Mouse (Mus musculus) midbrain, postnatal 0 days (tissue): Measurements from ENCODE around the gene Gpr4. TPM values are rescaled to one million over a fixed set of nuclear protein-coding genes. Genes with fewer than 3 reads are reported as not detected.

ENCODE experiments used
- ATAC-seq: fragments of 200-750 bp; cut with Nextera tagmentation; 2 replicates; pipeline ENCODE4 v1.8.0; 2017; ENCODE audit warnings: moderate number of reproducible peaks, mild to moderate bottlenecking, moderate TSS enrichment, moderate library complexity; ENCODE audit not compliant: low FRiP score
- DNase-seq: peaks from one replicate; pipeline ENCODE4 v3.0.0-alpha.2; 2015; ENCODE audit warnings: low spot score
- H3K27ac ChIP-seq: fragments of 300-500 bp; sonication (generic); 2 replicates; pipeline ENCODE4 v1.5.1; 2014; ENCODE audit warnings: low read depth, mild to moderate bottlenecking, low read length, mixed read lengths
- H3K27me3 ChIP-seq: fragments of 300-500 bp; sonication (generic); 2 replicates; pipeline ENCODE4 v1.6.1; 2014; ENCODE audit warnings: low read length, control low read depth, mixed read lengths; ENCODE audit not compliant: insufficient read depth
- H3K36me3 ChIP-seq: fragments of 300-500 bp; sonication (generic); 2 replicates; pipeline ENCODE4 v1.6.1; 2014; ENCODE audit warnings: low read length, control low read depth, mixed read lengths; ENCODE audit not compliant: insufficient read depth
- H3K4me1 ChIP-seq: fragments of 300-500 bp; sonication (generic); 2 replicates; pipeline ENCODE4 v1.6.1; 2014; ENCODE audit warnings: mild to moderate bottlenecking, control low read depth, antibody characterized with exemption, low read length, mixed read lengths; ENCODE audit not compliant: insufficient read depth
- H3K4me2 ChIP-seq: fragments of 300-500 bp; sonication (generic); 2 replicates; pipeline ENCODE4 v1.6.1; 2014; ENCODE audit warnings: low read depth, mild to moderate bottlenecking, low read length, mixed read lengths; ENCODE audit not compliant: poor library complexity, severe bottlenecking
- H3K4me3 ChIP-seq: fragments of 300-500 bp; sonication (generic); 2 replicates; pipeline ENCODE4 v1.5.1; 2014; ENCODE audit warnings: low read depth, mild to moderate bottlenecking, low read length, moderate library complexity
- H3K9ac ChIP-seq: fragments of 300-500 bp; sonication (generic); replicated peaks from 2 replicates; pipeline ENCODE4 v1.6.1; 2014; ENCODE audit warnings: mild to moderate bottlenecking, low read length, moderate library complexity, mixed read lengths; ENCODE audit not compliant: poor library complexity, severe bottlenecking
- H3K9me3 ChIP-seq: fragments of 300-500 bp; sonication (generic); 2 replicates; pipeline ENCODE4 v1.6.1; 2016; ENCODE audit warnings: low read length, control low read depth
- CTCF ChIP-seq: IDR thresholded peaks from 2 replicates; pipeline ENCODE4 v1.5.1; 2016; ENCODE audit warnings: antibody characterized with exemption, mild to moderate bottlenecking
- WGBS: fragments of 180-500 bp; shearing (Covaris S2); extraction: QIAGEN DNeasy Blood & Tissue Kit; methylation state at CpG from one replicate; pipeline ENCODE4 v1.1.7; 2014; 5-methylcytosine and 5-hydroxymethylcytosine counted together
- microRNA counts: library from miRNA; unstranded; fragments of <30 nt; microRNA quantifications from one replicate; lab custom pipeline; 2015
- microRNA-seq: library from miRNA; unstranded; fragments of <30 nt; microRNA quantifications from one replicate; pipeline ENCODE4, GENCODE M21; 2016; ENCODE audit warnings: borderline number of aligned reads
- polyA plus RNA-seq: library from polyadenylated mRNA; unstranded; fragments of >200 nt; fragmentation: Nextera tagmentation; extraction: Ambion mirVana; gene quantifications from 2 replicates; pipeline ENCODE4 v1.2.1, GENCODE M21; 2015
- total RNA-seq: library from RNA; depleted of rRNA; stranded (reverse); fragments of >200 nt; gene quantifications from 2 replicates; pipeline ENCODE4 v1.2.3, GENCODE M21; 2014; rRNA removed

The Gpr4 gene
- total and polyA plus RNA-seq, 2 experiments from 2014 or later = 4.7 to 6.2 TPM

DNA sequence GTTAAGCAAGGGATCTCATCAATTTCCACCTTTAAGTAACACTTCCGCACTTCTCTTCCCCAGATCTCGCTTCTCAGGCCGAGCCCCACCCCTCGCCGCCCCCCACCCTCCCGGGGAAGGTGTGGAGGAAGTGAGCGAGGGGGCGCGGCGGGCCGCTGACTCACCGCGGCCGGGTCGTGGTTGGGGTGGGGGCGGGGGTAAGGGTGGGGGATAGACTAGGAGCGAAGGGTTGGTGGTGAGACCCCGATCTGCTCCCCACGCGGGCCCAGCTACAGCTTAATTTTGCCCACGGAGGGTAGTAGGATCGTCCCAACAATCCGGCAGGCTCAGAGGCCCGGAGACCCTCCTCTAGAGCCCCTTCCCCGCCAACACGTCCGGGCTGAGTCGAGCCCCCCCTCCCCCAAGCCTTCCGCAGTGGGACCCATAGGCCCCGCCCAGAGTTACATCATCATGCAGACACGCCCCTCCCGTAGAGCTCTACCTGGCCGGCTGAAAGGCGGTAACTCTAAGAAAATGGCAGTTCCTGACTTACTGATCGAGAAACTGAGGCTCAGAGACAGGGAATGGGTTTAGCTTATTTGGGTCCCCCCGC is 59.9 kb downstream of the Gpr4 start:
- peak; percentile 66 for DNase-seq
- H3K36me3 ChIP-seq = no peaks in the 10 kb centered on the region
- H3K4me2 ChIP-seq = peak overlapping the region; percentile 88
- no peak for TF ChIP-seq CTCF
- H3K9me3 ChIP-seq = no peaks in the 10 kb centered on the region
- WGBS = under 1% methylated on average over 35 of the region's 36 CpGs
- H3K4me1 ChIP-seq = peaks cover 4% of the 10 kb centered on the region; the same call in 1 of the 2 replicates
- peak; percentile 60 for ATAC-seq
- H3K4me3 ChIP-seq = peak overlapping the region; percentile 88
- peak overlapping the region; percentile 77 for H3K9ac ChIP-seq
- peak overlapping the region; percentile 75 for H3K27ac ChIP-seq
- no peaks in the 10 kb centered on the region; the same call in 1 of the 2 replicates for H3K27me3 ChIP-seq

MicroRNA genes within 50 kb of the gene (microRNA counts, 519-probe panel; counts per million panel counts)
- microRNA mmu-miR-330 (lab: Ali Mortazavi, UCI) = 1,396 counts per million, percentile 61 among the panel's probes with 10 or more counts

Small RNA genes lying within 50 kb of the gene (microRNA-seq; reads per million reads assigned to microRNA genes)
- 975 reads per million, percentile 74 among the genes with 10 or more reads in this experiment for gene Mir330

Other genes starting within 250 kb of the Gpr4 start
- 1.7 and 3.7 TPM in 2 replicates for gene Nanos2, start 225.1 kb upstream of the Gpr4 start, total RNA-seq
- 0.59 and 1.3 TPM in 2 replicates for gene Nanos2, start 225.1 kb upstream of the Gpr4 start, polyA plus RNA-seq
- 16.0 and 21.2 TPM in 2 replicates for gene Mypop, start 221.3 kb upstream of the Gpr4 start, total RNA-seq
- 4.7 and 5.0 TPM in 2 replicates for gene Mypop, start 221.3 kb upstream of the Gpr4 start, polyA plus RNA-seq
- 115 and 133 TPM in 2 replicates for gene Irf2bp1, start 208.5 kb upstream of the Gpr4 start, total RNA-seq
- gene Irf2bp1, start 208.5 kb upstream of the Gpr4 start, polyA plus RNA-seq = 25.6 and 26.1 TPM in 2 replicates
- not detected in 2 replicates for gene Foxa3, start 189.0 kb upstream of the Gpr4 start, total RNA-seq
- gene Foxa3, start 189.0 kb upstream of the Gpr4 start, polyA plus RNA-seq = not detected in 2 replicates
- gene Sympk, start 188.2 kb upstream of the Gpr4 start, total RNA-seq = 73.5 and 74.2 TPM in 2 replicates
- gene Sympk, start 188.2 kb upstream of the Gpr4 start, polyA plus RNA-seq = 19.5 and 19.7 TPM in 2 replicates
- gene Rsph6a, start 157.8 kb upstream of the Gpr4 start, total RNA-seq = not detected in 2 replicates
- gene Rsph6a, start 157.8 kb upstream of the Gpr4 start, polyA plus RNA-seq = 0.57 and 0.75 TPM in 2 replicates
- gene Dmwd, start 136.3 kb upstream of the Gpr4 start, total RNA-seq = 134 and 136 TPM in 2 replicates
- gene Dmwd, start 136.3 kb upstream of the Gpr4 start, polyA plus RNA-seq = 33.1 and 35.4 TPM in 2 replicates
- 12.3 and 32.1 TPM in 2 replicates for gene Dmpk, start 128.7 kb upstream of the Gpr4 start, total RNA-seq
- 4.0 and 5.1 TPM in 2 replicates for gene Dmpk, start 128.7 kb upstream of the Gpr4 start, polyA plus RNA-seq
- gene Six5, start 117.9 kb upstream of the Gpr4 start, total RNA-seq = 5.4 and 8.2 TPM in 2 replicates
- gene Six5, start 117.9 kb upstream of the Gpr4 start, polyA plus RNA-seq = 1.2 and 1.4 TPM in 2 replicates
- 9.4 and 9.6 TPM in 2 replicates for gene Gm4969, start 94.2 kb upstream of the Gpr4 start, total RNA-seq
- 12.7 and 12.9 TPM in 2 replicates for gene Gm4969, start 94.2 kb upstream of the Gpr4 start, polyA plus RNA-seq
- gene Fbxo46, start 92.7 kb upstream of the Gpr4 start, total RNA-seq = 19.8 and 20.6 TPM in 2 replicates
- 9.9 and 11.6 TPM in 2 replicates for gene Fbxo46, start 92.7 kb upstream of the Gpr4 start, polyA plus RNA-seq
- gene Qpctl, start 63.2 kb upstream of the Gpr4 start, total RNA-seq = 17.3 and 17.8 TPM in 2 replicates
- gene Qpctl, start 63.2 kb upstream of the Gpr4 start, polyA plus RNA-seq = 30.2 and 32.5 TPM in 2 replicates
- 31.4 and 36.7 TPM in 2 replicates for gene Snrpd2, start 62.8 kb upstream of the Gpr4 start, total RNA-seq
- gene Snrpd2, start 62.8 kb upstream of the Gpr4 start, polyA plus RNA-seq = 115 and 116 TPM in 2 replicates
- 2.3 and 7.4 TPM in 2 replicates for gene Gipr, start 46.4 kb upstream of the Gpr4 start, total RNA-seq
- 1.7 and 2.3 TPM in 2 replicates for gene Gipr, start 46.4 kb upstream of the Gpr4 start, polyA plus RNA-seq
- gene Eml2, start 36.1 kb upstream of the Gpr4 start, total RNA-seq = 83.7 and 89.0 TPM in 2 replicates
- 13.1 and 13.4 TPM in 2 replicates for gene Eml2, start 36.1 kb upstream of the Gpr4 start, polyA plus RNA-seq
- gene Opa3, start 15.8 kb downstream of the Gpr4 start, total RNA-seq = 34.8 and 40.1 TPM in 2 replicates
- gene Opa3, start 15.8 kb downstream of the Gpr4 start, polyA plus RNA-seq = 33.4 and 33.9 TPM in 2 replicates
- 50.9 and 56.9 TPM in 2 replicates for gene Vasp, start 59.3 kb downstream of the Gpr4 start, total RNA-seq
- 31.4 and 32.3 TPM in 2 replicates for gene Vasp, start 59.3 kb downstream of the Gpr4 start, polyA plus RNA-seq
- 1.8 and 2.2 TPM in 2 replicates for gene Ppm1n, start 67.5 kb downstream of the Gpr4 start, total RNA-seq
- gene Ppm1n, start 67.5 kb downstream of the Gpr4 start, polyA plus RNA-seq = 1.2 and 1.4 TPM in 2 replicates
- 160 and 172 TPM in 2 replicates for gene Rtn2, start 70.1 kb downstream of the Gpr4 start, total RNA-seq
- gene Rtn2, start 70.1 kb downstream of the Gpr4 start, polyA plus RNA-seq = 104 and 107 TPM in 2 replicates
- 0.38 and 0.66 TPM in 2 replicates for gene Fosb, start 97.5 kb downstream of the Gpr4 start, total RNA-seq
- 0.10 and 0.11 TPM in 2 replicates for gene Fosb, start 97.5 kb downstream of the Gpr4 start, polyA plus RNA-seq
- gene Ercc1, start 132.2 kb downstream of the Gpr4 start, total RNA-seq = 50.3 and 71.4 TPM in 2 replicates
- gene Ercc1, start 132.2 kb downstream of the Gpr4 start, polyA plus RNA-seq = 67.7 and 71.0 TPM in 2 replicates
- gene Cd3eap, start 146.9 kb downstream of the Gpr4 start, total RNA-seq = 8.7 and 14.0 TPM in 2 replicates
- gene Cd3eap, start 146.9 kb downstream of the Gpr4 start, polyA plus RNA-seq = 21.5 and 21.6 TPM in 2 replicates
- gene Ppp1r13l, start 147.2 kb downstream of the Gpr4 start, total RNA-seq = 0.52 and 1.0 TPM in 2 replicates
- 1.5 and 2.0 TPM in 2 replicates for gene Ppp1r13l, start 147.2 kb downstream of the Gpr4 start, polyA plus RNA-seq
- 63.0 and 68.3 TPM in 2 replicates for gene Ercc2, start 169.5 kb downstream of the Gpr4 start, total RNA-seq
- gene Ercc2, start 169.5 kb downstream of the Gpr4 start, polyA plus RNA-seq = 22.9 and 26.6 TPM in 2 replicates
- gene Klc3, start 191.6 kb downstream of the Gpr4 start, total RNA-seq = 1.2 and 1.9 TPM in 2 replicates
- gene Klc3, start 191.6 kb downstream of the Gpr4 start, polyA plus RNA-seq = 1.2 and 1.4 TPM in 2 replicates
- gene Ckm, start 192.2 kb downstream of the Gpr4 start, total RNA-seq = 0.38 and 8.2 TPM in 2 replicates
- 0.21 and 0.25 TPM in 2 replicates for gene Ckm, start 192.2 kb downstream of the Gpr4 start, polyA plus RNA-seq
- 58.1 and 68.9 TPM in 2 replicates for gene Mark4, start 246.3 kb downstream of the Gpr4 start, total RNA-seq
- 16.2 and 17.0 TPM in 2 replicates for gene Mark4, start 246.3 kb downstream of the Gpr4 start, polyA plus RNA-seq